Mouse (Mus musculus) CD8-positive naive resting alpha-beta T cell, adult 2 months (primary cell): ENCODE results near the gene Spin4.

ENCODE experiments used
- DNase-seq, 2 experiments: peaks; one replicate each; pipeline ENCODE4 v3.0.0; 2022; ENCODE audit warnings: low read depth in 2 of 2, low spot score in 2 of 2

Spin4 gene

DNA sequence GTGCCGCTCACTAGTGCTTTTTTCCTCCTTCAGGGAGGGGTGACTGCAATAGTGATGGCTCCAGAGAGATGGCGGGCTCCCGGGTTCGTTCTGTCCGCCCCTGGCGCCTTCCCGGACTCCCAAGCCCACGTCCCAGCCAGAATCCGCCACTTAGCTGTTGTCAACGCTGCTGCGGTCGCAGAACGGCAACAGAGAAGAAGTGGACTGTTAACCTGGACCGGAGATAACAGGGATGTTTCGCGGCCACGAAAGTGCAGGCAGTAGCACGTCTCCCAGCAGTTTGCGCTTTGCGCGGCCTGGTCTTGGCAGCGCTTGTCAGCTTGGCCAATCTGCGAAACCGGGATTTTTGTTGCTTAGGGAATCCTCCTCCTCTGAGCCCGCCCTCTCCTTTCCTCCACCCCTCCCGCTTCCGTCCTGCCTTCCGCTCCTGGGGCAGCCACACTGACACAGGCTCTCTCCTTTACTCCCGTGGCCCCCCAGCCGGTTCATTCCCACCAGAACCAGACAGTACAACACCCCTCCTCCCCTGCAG, at the start of gene Spin4:
Gene Spin4, minus strand, starts transcription at position 322 of the 532 bp plus-strand sequence.
- DNase-seq = peak in 1 of 2 experiments; percentile 0

- no peak for DNase-seq
Measured at GRCm38 (mm10) chrX:95027907-95028306, 1.4 kb upstream of the Spin4 start.

GRCm38 (mm10) chrX:95025779-95026360, 612 bp downstream of the Spin4 start:
- DNase-seq = no peak

DNA sequence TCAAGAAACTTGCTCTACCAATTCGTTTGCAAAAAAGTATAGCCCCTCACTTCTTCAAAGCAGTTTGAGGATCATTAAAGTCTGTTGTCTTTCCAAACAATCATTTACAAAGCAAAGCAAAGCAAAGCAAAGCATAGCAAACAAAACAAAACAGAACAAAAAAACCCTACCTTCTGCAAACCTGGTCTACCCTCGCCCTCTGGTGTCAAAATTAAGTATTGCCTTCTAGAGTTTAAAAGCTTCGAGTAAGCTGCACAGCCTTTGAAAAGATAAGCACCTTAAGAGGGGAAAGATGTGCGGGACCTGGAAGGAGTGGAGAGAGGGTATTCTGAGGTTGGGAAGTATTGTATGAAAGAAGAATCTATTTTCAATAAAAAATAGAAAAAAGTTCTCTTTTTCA, 14.4 kb downstream of the Spin4 start:
- DNase-seq = no peak

DNA sequence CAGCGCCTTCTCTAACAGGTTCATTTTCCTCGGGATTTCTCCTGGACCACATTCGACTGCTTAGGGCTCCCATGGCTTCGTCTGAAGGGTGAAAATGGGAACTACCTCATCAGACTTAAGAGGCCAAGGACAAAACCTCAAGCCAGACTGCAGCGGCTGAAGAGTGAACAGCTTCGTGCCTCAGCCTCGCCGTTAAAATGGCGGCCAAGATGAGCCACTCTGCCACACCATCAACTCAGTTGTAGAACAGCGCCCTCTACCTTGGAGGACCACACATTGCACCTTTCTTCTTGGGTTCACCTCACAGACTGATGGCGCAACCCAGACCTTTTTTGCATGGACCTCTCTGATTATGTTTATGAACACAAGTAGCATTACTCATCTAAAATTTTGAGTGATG, 27.6 kb downstream of the Spin4 start:
- DNase-seq = no peak

- DNase-seq = no peak
Measured at GRCm38 (mm10) chrX:94994113-94994512, 32.4 kb downstream of the Spin4 start.

DNA sequence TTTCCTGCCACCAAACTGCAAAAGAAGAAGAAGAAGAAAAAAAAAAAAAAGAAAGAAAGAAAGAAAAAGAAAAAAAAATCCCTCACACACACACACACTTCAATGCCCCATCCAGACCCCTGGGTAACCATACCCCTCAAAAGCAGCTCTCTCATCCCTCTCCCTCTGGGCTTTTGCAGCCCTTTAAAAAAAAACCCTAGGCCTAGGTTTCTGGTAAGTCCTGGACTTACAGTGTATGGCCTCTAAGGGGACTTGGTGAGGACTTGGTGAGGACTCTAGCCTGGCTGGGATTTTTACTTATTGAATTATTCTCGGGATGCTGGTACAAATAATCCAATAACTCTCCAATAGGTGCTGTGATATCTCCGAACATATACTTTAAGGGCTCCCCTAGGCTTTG, 35.6 kb downstream of the Spin4 start:
- DNase-seq = no peak

GRCm38 (mm10) chrX:94990080-94990825, 36.2 kb downstream of the Spin4 start:
- no peak for DNase-seq
